Mouse (Mus musculus) intestine, embryonic 16.5 days (tissue): ENCODE results near the gene Pik3c2b. TPM values are rescaled to one million over a fixed set of nuclear protein-coding genes. Genes with fewer than 3 reads are reported as not detected.
A peak's percentile ranks its signal among the peaks of the same experiment; 100 is the strongest.

Source experiments
- ATAC-seq: fragments of 200-750 bp; cut with Nextera tagmentation; 2 replicates; pipeline ENCODE4 v1.8.0; 2017; ENCODE audit warnings: moderate TSS enrichment, moderate library complexity
- H3K27ac ChIP-seq: fragments of 300-500 bp; sonication (generic); 2 replicates; pipeline ENCODE4 v1.5.1; 2014; ENCODE audit warnings: mild to moderate bottlenecking, low read length
- H3K27me3 ChIP-seq: fragments of 300-500 bp; sonication (generic); replicated peaks from 2 replicates; pipeline ENCODE4 v1.6.1; 2014; ENCODE audit warnings: low read length, control low read depth, mixed read lengths; ENCODE audit not compliant: control insufficient read depth, insufficient read depth
- H3K36me3 ChIP-seq: fragments of 300-500 bp; sonication (generic); 2 replicates; pipeline ENCODE4 v1.6.1; 2014; ENCODE audit warnings: low read length, control low read depth; ENCODE audit not compliant: control insufficient read depth, insufficient read depth
- H3K4me1 ChIP-seq: fragments of 300-500 bp; sonication (generic); 2 replicates; pipeline ENCODE4 v1.6.1; 2014; ENCODE audit warnings: low read length, control low read depth, mixed read lengths; ENCODE audit not compliant: control insufficient read depth, insufficient read depth
- H3K4me2 ChIP-seq: fragments of 300-500 bp; sonication (generic); 2 replicates; pipeline ENCODE4 v1.6.1; 2014; ENCODE audit warnings: low read depth, low read length, control low read depth
- H3K4me3 ChIP-seq: fragments of 300-500 bp; sonication (generic); 2 replicates; pipeline ENCODE4 v1.5.1; 2014; ENCODE audit warnings: mild to moderate bottlenecking, low read length
- H3K9ac ChIP-seq: fragments of 300-500 bp; sonication (generic); 2 replicates; pipeline ENCODE4 v1.6.1; 2014; ENCODE audit warnings: low read depth, low read length
- H3K9me3 ChIP-seq: fragments of 300-500 bp; sonication (generic); 2 replicates; pipeline ENCODE4 v1.6.1; 2016; ENCODE audit warnings: low read length, control low read depth; ENCODE audit not compliant: control insufficient read depth
- WGBS: fragments of 180-500 bp; shearing (Covaris S2); extraction: QIAGEN DNeasy Blood & Tissue Kit; methylation state at CpG from one replicate; pipeline ENCODE4 v1.1.7; 2014; 5-methylcytosine and 5-hydroxymethylcytosine counted together
- polyA plus RNA-seq: library from polyadenylated mRNA; unstranded; fragments of >200 nt; fragmentation: Nextera tagmentation; extraction: Ambion mirVana; gene quantifications from 2 replicates; pipeline ENCODE4 v1.2.1, GENCODE M21; 2015

The Pik3c2b gene
- polyA plus RNA-seq, 1 experiment from 2014 or later: 5.3 TPM

GRCm38 (mm10) chr1:133068268-133068667 lies 22.8 kb downstream of the Pik3c2b start:
- Histone ChIP-seq H3K9ac (peak overlapping the region; percentile 23; the same call in 1 of the 2 replicates), H3K4me3 (no peak overlapping the region), H3K27me3 (no peaks in the 10 kb centered on the region), H3K4me1 (peaks cover 34% of the 10 kb centered on the region), H3K4me2 (no peak overlapping the region), H3K36me3 (no peaks in the 10 kb centered on the region), H3K27ac (peak overlapping the region; percentile 55), H3K9me3 (no peaks in the 10 kb centered on the region)
- WGBS: 63% methylated on average over 5 of the region's 5 CpGs
- peak; percentile 38; the same call in 1 of the 2 replicates for ATAC-seq

DNA sequence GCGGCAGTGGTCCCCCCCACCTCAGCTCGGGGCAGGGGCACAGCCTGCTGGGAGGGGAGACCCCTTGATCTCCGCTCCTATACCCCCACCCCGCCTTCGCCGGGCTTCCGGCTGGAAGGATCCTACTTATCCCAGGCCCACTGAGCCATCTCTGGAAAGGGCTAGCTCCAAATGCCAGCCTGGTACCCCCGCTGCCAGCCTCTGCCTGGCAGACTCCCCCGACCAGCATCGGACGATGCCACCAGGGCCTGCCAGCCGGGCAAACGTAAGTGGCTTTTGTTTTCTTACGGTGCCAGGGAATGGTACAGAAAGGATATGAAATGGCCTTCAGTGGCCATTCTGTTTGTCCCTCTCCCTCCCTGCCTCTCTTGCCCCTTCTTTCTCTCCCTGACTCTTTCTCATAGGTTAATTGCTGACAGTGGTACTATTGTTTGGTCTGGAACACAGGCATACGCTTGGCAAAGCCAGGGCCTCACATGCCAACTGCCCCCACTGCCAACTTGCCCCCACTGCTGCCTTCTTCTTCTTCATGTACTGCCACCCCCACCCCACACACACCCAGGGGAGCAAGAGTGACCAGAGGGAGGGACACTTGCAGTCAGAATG lies 23.3 kb downstream of the Pik3c2b start:
- peak overlapping the region; percentile 55 for H3K27ac ChIP-seq
- peak overlapping the region; percentile 23; the same call in 1 of the 2 replicates for H3K9ac ChIP-seq
- no peaks in the 10 kb centered on the region for H3K36me3 ChIP-seq
- H3K4me1 ChIP-seq: peaks cover 34% of the 10 kb centered on the region
- WGBS: 91% methylated on average over 15 of the region's 15 CpGs
- no peak overlapping the region for H3K4me2 ChIP-seq
- H3K9me3 ChIP-seq: no peaks in the 10 kb centered on the region
- ATAC-seq: no peak
- no peak overlapping the region for H3K4me3 ChIP-seq
- H3K27me3 ChIP-seq: no peaks in the 10 kb centered on the region

DNA sequence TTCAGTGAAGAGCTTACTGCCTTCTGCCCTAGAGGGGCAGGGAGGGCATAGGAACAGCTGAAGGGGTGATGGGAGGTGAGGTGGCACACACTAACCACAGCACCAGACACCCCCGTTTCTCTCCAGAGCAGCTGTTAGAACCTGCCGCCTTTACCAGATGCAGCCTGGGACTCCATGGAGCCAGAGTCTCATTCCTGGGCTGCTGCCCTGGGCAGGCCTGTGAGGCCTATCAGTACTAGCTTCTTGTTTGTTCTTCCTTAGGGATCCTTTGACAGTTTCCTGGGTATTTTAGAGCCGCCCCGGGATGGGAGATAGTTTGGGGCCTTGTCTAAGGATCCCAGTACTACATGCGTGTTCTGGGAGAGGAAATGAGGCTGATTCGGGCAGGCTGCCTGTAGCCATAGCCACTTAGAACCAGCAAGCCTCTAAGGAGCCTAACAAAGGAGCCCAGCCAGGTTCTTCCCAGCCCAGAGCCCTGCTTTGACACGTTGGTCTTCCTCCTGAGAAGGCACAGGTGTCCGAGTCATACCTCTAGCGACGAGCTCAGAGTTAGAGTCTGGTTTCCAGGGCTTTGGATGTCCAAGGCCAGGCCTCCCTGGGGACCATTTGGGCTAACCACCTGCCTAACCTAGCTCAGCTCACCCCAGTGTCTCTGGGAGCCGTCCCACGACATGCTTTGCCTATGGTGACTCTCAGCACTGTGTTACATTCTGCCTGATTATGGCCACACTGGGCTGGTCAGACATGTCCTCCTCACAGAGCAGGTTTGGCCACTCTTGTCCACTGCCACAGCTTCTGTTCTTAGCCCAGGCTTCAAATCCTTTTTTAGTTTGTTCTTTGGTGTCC lies 24.0 kb downstream of the Pik3c2b start:
- Histone ChIP-seq H3K27me3 (no peaks in the 10 kb centered on the region), H3K9me3 (no peaks in the 10 kb centered on the region), H3K4me1 (peaks cover 34% of the 10 kb centered on the region), H3K27ac (peak overlapping the region; percentile 55), H3K36me3 (no peaks in the 10 kb centered on the region), H3K4me3 (no peak overlapping the region), H3K4me2 (no peak overlapping the region), H3K9ac (peak overlapping the region; percentile 23; the same call in 1 of the 2 replicates)
- WGBS: 64% methylated on average over 12 of the region's 12 CpGs
- no peak for ATAC-seq

- Histone ChIP-seq H3K9ac (no peak overlapping the region), H3K36me3 (no peaks in the 10 kb centered on the region), H3K4me1 (peaks cover 34% of the 10 kb centered on the region), H3K27ac (peak overlapping the region; percentile 55; the same call in 1 of the 2 replicates), H3K4me2 (no peak overlapping the region), H3K4me3 (no peak overlapping the region), H3K27me3 (no peaks in the 10 kb centered on the region), H3K9me3 (no peaks in the 10 kb centered on the region)
- ATAC-seq: 0 out of 2 replicates have a peak, but pooled peaks have one; percentile 16
- 31% methylated on average over 5 of the region's 5 CpGs for WGBS
Measured at GRCm38 (mm10) chr1:133070157-133070556, 24.7 kb downstream of the Pik3c2b start.

DNA sequence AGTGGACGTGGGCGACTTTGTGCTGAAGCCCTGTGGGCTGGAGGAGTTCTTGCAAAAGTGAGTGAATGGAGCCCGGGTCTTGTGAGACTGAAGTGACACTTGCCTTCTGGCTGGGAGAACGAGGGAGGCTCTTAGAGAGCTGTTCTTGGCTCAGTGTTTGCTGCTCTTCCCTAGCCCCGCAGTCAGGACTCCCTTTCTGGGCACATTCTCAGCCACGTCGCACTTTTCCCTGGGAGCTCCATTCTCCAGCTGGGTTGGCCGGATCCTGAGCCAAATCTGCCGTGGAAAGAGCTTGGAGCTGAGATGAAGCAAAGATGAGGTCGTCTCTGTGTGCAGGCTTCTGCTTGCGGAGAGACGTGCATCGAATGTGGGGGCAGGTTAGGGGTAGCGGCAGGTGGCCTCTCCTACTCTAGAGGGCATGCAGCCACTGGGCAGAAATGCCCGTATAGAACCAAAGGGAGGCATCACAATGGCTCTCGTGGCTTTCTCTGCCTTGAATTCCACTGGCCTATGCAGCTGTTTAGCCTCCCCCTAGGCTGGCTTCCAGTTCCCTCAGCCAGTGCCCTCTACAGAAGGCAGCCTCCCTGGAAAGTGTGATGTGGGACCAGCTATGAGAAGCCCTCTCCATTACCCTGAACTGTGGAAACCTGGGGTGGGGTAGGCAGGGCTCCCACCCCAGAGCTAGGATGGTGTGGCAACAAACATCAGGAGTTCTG lies 26.4 kb downstream of the Pik3c2b start:
- WGBS: 64% methylated on average over 16 of the region's 16 CpGs
- Histone ChIP-seq H3K27me3 (no peaks in the 10 kb centered on the region), H3K9me3 (no peaks in the 10 kb centered on the region), H3K4me3 (no peak overlapping the region), H3K27ac (peak overlapping the region; percentile 61), H3K4me2 (no peak overlapping the region), H3K9ac (peak overlapping the region; percentile 24; the same call in 1 of the 2 replicates), H3K4me1 (peaks cover 43% of the 10 kb centered on the region), H3K36me3 (no peaks in the 10 kb centered on the region)
- ATAC-seq: no peak

DNA sequence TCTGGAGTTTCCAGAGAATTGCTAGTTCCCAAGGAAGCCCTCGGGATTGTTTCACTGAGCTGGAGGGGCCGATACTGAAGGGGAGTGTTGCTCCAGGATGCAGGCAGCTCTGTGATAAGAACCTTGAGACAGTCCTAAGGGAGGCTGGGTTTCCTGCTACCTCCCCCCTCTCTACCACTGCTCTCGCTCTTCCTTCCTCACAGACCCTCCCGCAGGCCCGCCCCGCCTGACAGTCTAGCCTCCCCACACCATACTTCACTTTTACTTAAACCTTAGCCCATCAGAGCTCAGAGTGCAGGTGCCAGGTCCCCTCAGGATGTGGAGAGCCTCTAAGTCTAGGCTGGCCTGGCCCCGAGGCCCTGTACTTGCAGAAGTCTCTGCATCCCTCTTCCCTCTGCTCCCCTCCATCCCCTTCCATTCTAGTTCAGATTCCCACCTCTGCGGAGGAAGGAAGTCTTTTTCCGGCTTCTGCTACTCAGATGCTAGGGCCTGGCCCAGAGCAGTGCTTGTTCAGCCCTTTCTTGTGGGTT lies 27.9 kb downstream of the Pik3c2b start:
- Histone ChIP-seq H3K27ac (peak overlapping the region; percentile 61), H3K36me3 (no peaks in the 10 kb centered on the region), H3K4me1 (peaks cover 53% of the 10 kb centered on the region), H3K9me3 (no peaks in the 10 kb centered on the region), H3K9ac (no peak overlapping the region), H3K4me3 (no peak overlapping the region), H3K27me3 (no peaks in the 10 kb centered on the region), H3K4me2 (no peak overlapping the region)
- 0 out of 2 replicates have a peak, but pooled peaks have one; percentile 15 for ATAC-seq
- 52% methylated on average over 9 of the region's 9 CpGs for WGBS

- H3K4me1 ChIP-seq: peaks cover 44% of the 10 kb centered on the region
- H3K36me3 ChIP-seq: no peaks in the 10 kb centered on the region
- no peaks in the 10 kb centered on the region for H3K27me3 ChIP-seq
- H3K9ac ChIP-seq: no peak overlapping the region
- no peak overlapping the region for H3K4me3 ChIP-seq
- no peak overlapping the region; the same call in 1 of the 2 replicates for H3K27ac ChIP-seq
- no peak overlapping the region for H3K4me2 ChIP-seq
- no peak for ATAC-seq
- WGBS: 92% methylated on average over 13 of the region's 13 CpGs
- no peaks in the 10 kb centered on the region for H3K9me3 ChIP-seq
Measured at GRCm38 (mm10) chr1:133074541-133074940, 29.1 kb downstream of the Pik3c2b start.

DNA sequence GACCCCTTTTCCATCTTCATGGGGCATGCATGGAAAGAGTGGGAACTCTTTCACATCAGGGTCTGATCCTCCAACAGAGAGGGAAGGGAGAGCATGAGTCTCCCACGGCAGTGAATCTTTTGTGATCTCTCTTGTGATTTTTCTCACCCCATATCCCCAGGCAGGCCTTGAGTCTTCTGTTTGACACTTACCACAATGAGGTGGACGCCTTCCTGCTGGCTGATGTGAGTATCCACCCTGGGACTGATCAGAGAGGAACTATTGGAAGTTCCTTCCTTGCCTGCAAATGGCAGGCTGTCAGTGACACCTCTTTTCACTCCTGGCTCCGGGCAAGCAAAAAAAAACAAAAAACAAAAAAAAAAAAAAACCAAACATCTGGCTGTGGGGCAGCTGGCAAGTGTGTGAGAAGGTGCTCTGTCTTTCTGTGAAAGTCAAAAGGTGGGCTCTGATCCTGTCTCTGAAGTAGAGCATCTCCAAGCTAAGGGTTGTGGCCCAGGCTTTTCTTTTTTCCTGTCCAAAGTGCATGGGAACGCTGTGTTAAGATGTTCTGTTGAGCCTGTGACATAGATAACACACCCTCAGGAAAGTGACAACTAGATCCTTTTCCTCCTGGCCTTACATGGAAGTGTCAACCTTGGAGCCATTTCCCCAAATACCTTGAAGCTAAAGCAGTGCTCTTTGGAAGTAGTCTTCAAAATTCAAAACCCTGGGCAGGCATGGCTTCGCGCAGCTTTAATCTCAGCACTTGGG lies 30.4 kb downstream of the Pik3c2b start:
- Histone ChIP-seq H3K4me1 (peaks cover 40% of the 10 kb centered on the region), H3K4me3 (no peak overlapping the region), H3K27me3 (no peaks in the 10 kb centered on the region), H3K4me2 (no peak overlapping the region), H3K27ac (peak overlapping the region; percentile 66; the same call in 1 of the 2 replicates), H3K36me3 (peaks cover under 1% of the 10 kb centered on the region; the same call in 1 of the 2 replicates), H3K9me3 (no peaks in the 10 kb centered on the region), H3K9ac (no peak overlapping the region)
- no peak for ATAC-seq
- 69% methylated on average over 6 of the region's 6 CpGs for WGBS
